Mouse (Mus musculus) kidney, embryonic 14.5 days (tissue): Measurements from ENCODE around the gene Sarm1. TPM values are rescaled to one million over a fixed set of nuclear protein-coding genes. Genes with fewer than 3 reads are reported as not detected.
"Not testable (repeated sequence)": the region's sequence is repeated elsewhere in the genome, so short reads cannot be mapped to it uniquely, and the experiment has no call there.

Source experiments
- ATAC-seq: fragments of 200-750 bp; cut with Nextera tagmentation; 2 replicates; pipeline ENCODE4 v1.8.0; 2017; ENCODE audit warnings: moderate number of reproducible peaks, mild to moderate bottlenecking, moderate TSS enrichment, moderate library complexity; ENCODE audit not compliant: low FRiP score, low TSS enrichment
- H3K27ac ChIP-seq: fragments of 300-500 bp; sonication (generic); 2 replicates; pipeline ENCODE4 v1.5.1; 2014; ENCODE audit warnings: low read depth, mild to moderate bottlenecking, low read length, moderate library complexity, mixed read lengths
- H3K27me3 ChIP-seq: fragments of 300-500 bp; sonication (generic); 2 replicates; pipeline ENCODE4 v1.6.1; 2014; ENCODE audit warnings: mild to moderate bottlenecking, low read length; ENCODE audit not compliant: control insufficient read depth, insufficient read depth
- H3K36me3 ChIP-seq: fragments of 300-500 bp; sonication (generic); 2 replicates; pipeline ENCODE4 v1.6.1; 2014; ENCODE audit warnings: low read length, mixed read lengths; ENCODE audit not compliant: control insufficient read depth, insufficient read depth
- H3K4me1 ChIP-seq: fragments of 300-500 bp; sonication (generic); 2 replicates; pipeline ENCODE4 v1.6.1; 2014; ENCODE audit warnings: low read length, mixed read lengths; ENCODE audit not compliant: control insufficient read depth, insufficient read depth
- H3K4me2 ChIP-seq: fragments of 300-500 bp; sonication (generic); replicated peaks from 2 replicates; pipeline ENCODE4 v1.6.1; 2014; ENCODE audit warnings: low read depth, mild to moderate bottlenecking, low read length
- H3K4me3 ChIP-seq: fragments of 300-500 bp; sonication (generic); 2 replicates; pipeline ENCODE4 v1.5.1; 2014; ENCODE audit warnings: mild to moderate bottlenecking, low read length
- H3K9ac ChIP-seq: fragments of 300-500 bp; sonication (generic); 2 replicates; pipeline ENCODE4 v1.6.1; 2014; ENCODE audit warnings: low read depth, mild to moderate bottlenecking, low read length, moderate library complexity
- H3K9me3 ChIP-seq: fragments of 300-500 bp; sonication (generic); 2 replicates; pipeline ENCODE4 v1.6.1; 2016; ENCODE audit warnings: low read length; ENCODE audit not compliant: control insufficient read depth
- WGBS: fragments of 180-500 bp; shearing (Covaris S2); extraction: QIAGEN DNeasy Blood & Tissue Kit; methylation state at CpG from one replicate; pipeline ENCODE4 v1.1.7; 2014; 5-methylcytosine and 5-hydroxymethylcytosine counted together
- polyA plus RNA-seq: library from polyadenylated mRNA; unstranded; fragments of >200 nt; fragmentation: Nextera tagmentation; extraction: Ambion mirVana; gene quantifications from 2 replicates; pipeline ENCODE4 v1.2.1, GENCODE M21; 2014

Gene Sarm1
- polyA plus RNA-seq, 1 experiment from 2014 or later: 1.7 TPM

- H3K9ac ChIP-seq, ATAC-seq, H3K27me3 ChIP-seq, H3K4me3 ChIP-seq, H3K4me2 ChIP-seq, H3K9me3 ChIP-seq: not testable (repeated sequence)
- H3K4me1 ChIP-seq: peaks cover 22% of the 10 kb centered on the region
- peaks cover 36% of the 10 kb centered on the region for H3K36me3 ChIP-seq
- 0 out of 2 replicates have a peak overlapping the region, but pooled peaks have one; percentile 37 for H3K27ac ChIP-seq
- WGBS: 87% methylated on average over 10 of the region's 10 CpGs
Measured at GRCm38 (mm10) chr11:78531515-78531914, 34.0 kb upstream of the Sarm1 start.

- H3K27me3 ChIP-seq: no peaks in the 10 kb centered on the region
- ATAC-seq: no peak
- no peak overlapping the region; the same call in 1 of the 2 replicates for H3K9ac ChIP-seq
- no peak overlapping the region for H3K4me2 ChIP-seq
- H3K9me3 ChIP-seq: no peaks in the 10 kb centered on the region
- peak overlapping the region; percentile 37; the same call in 1 of the 2 replicates for H3K27ac ChIP-seq
- WGBS: 71% methylated on average over 6 of the region's 6 CpGs
- peaks cover 41% of the 10 kb centered on the region for H3K36me3 ChIP-seq
- H3K4me1 ChIP-seq: peaks cover 22% of the 10 kb centered on the region
- H3K4me3 ChIP-seq: no peak overlapping the region
Measured at GRCm38 (mm10) chr11:78531046-78531445, 33.5 kb upstream of the Sarm1 start.

- Histone ChIP-seq H3K27ac (peak overlapping the region; percentile 1; the same call in 1 of the 2 replicates), H3K9ac (no peak overlapping the region), H3K27me3 (no peaks in the 10 kb centered on the region), H3K36me3 (peaks cover 52% of the 10 kb centered on the region), H3K4me3 (no peak overlapping the region), H3K4me2 (no peak overlapping the region), H3K4me1 (peaks cover 21% of the 10 kb centered on the region), H3K9me3 (no peaks in the 10 kb centered on the region)
- WGBS: 78% methylated on average over 12 of the region's 12 CpGs
- no peak for ATAC-seq
Measured at GRCm38 (mm10) chr11:78530001-78530400, 32.4 kb upstream of the Sarm1 start.

DNA sequence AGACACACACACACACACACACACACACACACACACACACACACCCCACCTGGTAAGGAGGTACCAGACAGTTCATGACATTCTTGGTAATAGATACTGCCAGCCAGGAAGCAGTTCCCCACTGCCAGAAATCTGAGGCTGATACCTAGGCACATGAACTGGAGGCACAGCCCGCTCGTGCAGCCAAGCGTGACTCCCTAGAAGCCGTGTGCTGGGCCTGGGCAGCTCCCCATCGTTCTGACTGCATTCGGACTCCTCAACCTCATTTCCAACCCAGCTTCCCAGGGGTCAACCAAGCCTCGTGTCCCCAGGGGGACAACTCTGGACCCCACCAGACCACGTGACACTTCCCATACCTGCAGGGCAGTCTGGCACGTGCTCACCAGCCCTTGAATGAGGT, 31.2 kb upstream of the Sarm1 start:
- peaks cover 64% of the 10 kb centered on the region for H3K36me3 ChIP-seq

GRCm38 (mm10) chr11:78524838-78525237, 27.3 kb upstream of the Sarm1 start:
- H3K27me3 ChIP-seq: no peaks in the 10 kb centered on the region
- peaks cover 93% of the 10 kb centered on the region for H3K36me3 ChIP-seq
- H3K9ac ChIP-seq: no peak overlapping the region
- H3K4me2 ChIP-seq: no peak overlapping the region
- no peak overlapping the region for H3K27ac ChIP-seq
- H3K4me3 ChIP-seq: no peak overlapping the region
- 0 out of 2 replicates have a peak, but pooled peaks cover 12% of the 10 kb centered on the region for H3K4me1 ChIP-seq
- 91% methylated on average over 2 of the region's 2 CpGs for WGBS
- no peaks in the 10 kb centered on the region for H3K9me3 ChIP-seq
- ATAC-seq: no peak

More for the DNA sequence above, 31.2 kb upstream of the Sarm1 start:
- Histone ChIP-seq H3K4me3 (no peak overlapping the region), H3K27me3 (no peaks in the 10 kb centered on the region), H3K4me1 (0 out of 2 replicates have a peak, but pooled peaks cover 15% of the 10 kb centered on the region), H3K9ac (no peak overlapping the region), H3K27ac (peak overlapping the region; percentile 65; the same call in 1 of the 2 replicates), H3K4me2 (no peak overlapping the region), H3K9me3 (no peaks in the 10 kb centered on the region)
- WGBS: 35% methylated on average over 9 of the region's 9 CpGs
- ATAC-seq: peak; percentile 82

GRCm38 (mm10) chr11:78523241-78523955, 25.8 kb upstream of the Sarm1 start:
- no peaks in the 10 kb centered on the region for H3K9me3 ChIP-seq
- no peaks in the 10 kb centered on the region for H3K4me1 ChIP-seq
- peaks cover 93% of the 10 kb centered on the region for H3K36me3 ChIP-seq
- H3K27me3 ChIP-seq: no peaks in the 10 kb centered on the region
- H3K27ac ChIP-seq: no peak overlapping the region
- WGBS: 86% methylated on average over 9 of the region's 9 CpGs
- no peak overlapping the region for H3K4me3 ChIP-seq
- H3K4me2 ChIP-seq: no peak overlapping the region
- H3K9ac ChIP-seq: no peak overlapping the region
- no peak for ATAC-seq

GRCm38 (mm10) chr11:78522481-78522997, 25.0 kb upstream of the Sarm1 start:
- Histone ChIP-seq H3K27ac (no peak overlapping the region), H3K27me3 (no peaks in the 10 kb centered on the region), H3K9ac (no peak overlapping the region), H3K4me3 (no peak overlapping the region), H3K4me2 (no peak overlapping the region), H3K36me3 (peaks cover 94% of the 10 kb centered on the region), H3K9me3 (no peaks in the 10 kb centered on the region), H3K4me1 (no peaks in the 10 kb centered on the region)
- 91% methylated on average over 1 of the region's 1 CpGs for whole genome bisulfite sequencing
- ATAC-seq: no peak

DNA sequence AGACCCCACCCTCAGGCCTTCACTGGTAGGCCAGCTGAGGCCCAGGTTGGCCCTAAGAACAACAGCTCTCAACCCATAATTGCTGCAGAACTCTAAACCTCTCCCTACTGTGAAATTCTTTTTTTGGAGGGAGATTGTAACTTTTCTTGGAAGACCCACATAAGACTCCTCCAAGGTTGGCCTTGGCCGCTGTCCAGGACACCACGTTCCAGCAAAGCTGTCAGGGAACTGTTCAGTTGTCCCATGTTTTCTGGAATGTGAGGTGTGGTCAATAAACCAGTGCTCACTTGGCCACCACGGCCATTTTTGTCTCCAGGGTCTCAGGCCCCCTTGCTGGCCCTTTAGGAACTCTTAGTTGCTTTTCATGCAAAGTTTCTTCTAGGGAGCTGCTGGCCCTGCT, 24.3 kb upstream of the Sarm1 start:
- Histone ChIP-seq H3K9me3 (no peaks in the 10 kb centered on the region), H3K9ac (no peak overlapping the region), H3K4me3 (no peak overlapping the region), H3K4me1 (no peaks in the 10 kb centered on the region), H3K36me3 (peaks cover 90% of the 10 kb centered on the region), H3K4me2 (no peak overlapping the region), H3K27ac (no peak overlapping the region), H3K27me3 (no peaks in the 10 kb centered on the region)
- WGBS: 88% methylated on average over 3 of the region's 3 CpGs
- ATAC-seq: no peak

DNA sequence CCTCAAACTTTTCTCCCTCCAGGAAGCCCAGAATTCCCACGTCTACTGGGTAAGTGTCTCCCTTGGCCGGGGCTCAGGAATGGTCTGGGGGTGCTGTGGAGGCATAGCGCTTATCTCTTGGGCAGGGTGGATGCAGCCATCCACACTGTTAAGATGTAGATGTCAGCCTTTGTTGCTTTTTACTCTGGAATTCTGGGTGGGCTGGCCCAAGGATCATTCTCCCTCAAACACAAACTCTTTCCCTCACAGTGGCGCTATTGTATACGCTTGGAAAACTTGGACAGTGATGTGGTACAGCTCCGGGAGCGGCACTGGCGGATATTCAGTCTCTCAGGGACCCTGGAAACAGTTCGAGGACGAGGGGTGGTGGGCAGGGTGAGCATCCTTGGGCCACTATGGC, 21.4 kb upstream of the Sarm1 start:
- Histone ChIP-seq H3K36me3 (peaks cover 85% of the 10 kb centered on the region), H3K27me3 (no peaks in the 10 kb centered on the region), H3K4me3 (no peak overlapping the region), H3K9me3 (no peaks in the 10 kb centered on the region), H3K4me2 (no peak overlapping the region), H3K4me1 (no peaks in the 10 kb centered on the region), H3K27ac (no peak overlapping the region), H3K9ac (no peak overlapping the region)
- ATAC-seq: no peak
- WGBS: 92% methylated on average over 10 of the region's 10 CpGs
